Mouse (Mus musculus): ENCODE results near the gene Gm4353. TPM values are rescaled to one million over a fixed set of nuclear protein-coding genes. Genes with fewer than 3 reads are reported as not detected.
A peak's percentile ranks its signal among the peaks of the same experiment; 100 is the strongest.

The Gm4353 gene
- polyA plus RNA-seq, 1 experiment from 2014 or later: 1.0 TPM

DNA sequence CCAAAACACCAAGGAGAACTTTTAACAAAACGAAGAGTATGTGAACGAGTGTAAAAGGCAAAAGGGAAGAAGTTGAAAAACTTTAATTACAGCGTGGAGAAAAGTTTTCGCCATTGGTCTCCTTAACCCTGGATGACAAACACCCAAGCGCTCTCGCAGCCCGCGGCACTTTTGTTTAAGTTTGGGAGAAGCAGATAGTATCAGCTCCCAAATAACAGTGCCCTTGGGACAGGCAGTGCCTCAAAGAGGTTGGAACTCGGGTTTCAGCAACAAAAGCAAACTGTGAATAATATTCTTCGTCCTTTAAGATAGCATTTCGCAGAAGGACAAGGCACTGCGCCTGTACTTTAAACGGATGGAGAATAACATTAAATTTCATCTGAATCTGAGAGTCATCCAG, 46.4 kb downstream of the Gm4353 start:
- Histone ChIP-seq H3K4me3 (ENCODE audit: low read depth, low read length) (peak overlapping the region; percentile 27), H3K36me3 (ENCODE audit: control insufficient read depth, insufficient read depth, low read length) (no peaks in the 10 kb centered on the region), H3K9ac (ENCODE audit: low read depth, low read length) (no peak overlapping the region), H3K4me1 (ENCODE audit: control insufficient read depth, insufficient read depth, low read length) (peaks cover 33% of the 10 kb centered on the region), H3K4me2 (ENCODE audit: low read length) (peak overlapping the region; percentile 100), H3K9me3 (replicated peaks; ENCODE audit: control insufficient read depth, low read length, poor library complexity, severe bottlenecking) (no peaks in the 10 kb centered on the region), H3K27me3 (ENCODE audit: control insufficient read depth, insufficient read depth, low read depth, low read length) (peaks cover 29% of the 10 kb centered on the region), H3K27ac (ENCODE audit: low read length) (no peak overlapping the region)
- 4% methylated on average over 13 of the region's 13 CpGs for WGBS
- no peak for ATAC-seq

DNA sequence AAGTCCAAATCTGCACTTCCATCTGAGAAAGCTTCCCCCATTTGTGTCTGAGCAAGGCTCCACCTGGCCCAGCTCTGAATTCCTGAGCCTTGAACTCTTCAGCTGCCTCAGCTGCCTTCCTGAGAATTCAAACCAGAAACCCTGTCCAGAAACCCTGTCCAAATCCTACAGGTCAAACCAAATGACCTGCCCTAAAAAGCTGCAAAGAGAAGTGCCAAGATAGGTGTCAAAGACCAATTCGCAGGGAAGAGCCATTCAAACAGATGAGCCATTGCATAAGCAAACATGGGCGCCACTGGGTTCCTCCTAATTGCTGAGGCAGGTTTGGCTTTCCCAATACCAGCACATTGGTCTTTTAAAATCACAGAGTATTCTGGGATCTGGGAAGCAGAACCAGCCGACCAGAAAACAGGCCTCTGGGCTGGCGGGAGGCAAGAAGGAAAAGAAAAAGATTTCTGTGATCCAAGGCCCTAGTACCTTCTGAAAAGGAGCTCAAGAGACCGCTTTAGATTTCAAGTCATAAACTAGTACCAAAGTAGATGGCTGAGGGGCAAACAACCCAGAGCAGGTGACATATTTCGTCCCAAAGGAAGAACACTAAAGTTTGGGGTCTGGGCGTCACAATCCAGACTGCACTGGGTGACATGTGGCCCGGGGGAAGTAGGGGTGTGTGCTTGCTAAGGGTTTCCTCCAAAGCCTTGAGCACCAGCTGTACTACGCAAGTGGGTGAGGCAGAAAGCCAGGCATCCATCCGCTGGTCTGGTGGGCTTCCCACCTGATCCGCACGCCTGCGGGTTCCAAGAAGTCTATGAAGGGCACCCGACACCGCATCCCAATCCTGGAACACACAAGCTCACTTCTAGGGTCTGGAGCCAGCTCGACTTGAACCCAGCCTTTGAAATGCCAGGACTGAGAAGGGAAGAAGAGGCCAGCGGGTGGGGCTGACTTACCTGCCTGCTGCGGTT, 47.6 kb downstream of the Gm4353 start:
- WGBS: 37% methylated on average over 18 of the region's 18 CpGs
- peak overlapping the region; percentile 13 for H3K4me3 ChIP-seq (ENCODE audit: low read depth, low read length)
- H3K4me2 ChIP-seq (ENCODE audit: low read length): peak overlapping the region; percentile 23; the same call in 1 of the 2 replicates
- no peaks in the 10 kb centered on the region for H3K36me3 ChIP-seq (ENCODE audit: control insufficient read depth, insufficient read depth, low read length)
- H3K9me3 ChIP-seq (replicated peaks; ENCODE audit: control insufficient read depth, low read length, poor library complexity, severe bottlenecking): no peaks in the 10 kb centered on the region
- no peak for ATAC-seq
- no peak overlapping the region for H3K27ac ChIP-seq (ENCODE audit: low read length)
- H3K27me3 ChIP-seq (ENCODE audit: control insufficient read depth, insufficient read depth, low read depth, low read length): peaks cover 29% of the 10 kb centered on the region
- peaks cover 33% of the 10 kb centered on the region for H3K4me1 ChIP-seq (ENCODE audit: control insufficient read depth, insufficient read depth, low read length)
- no peak overlapping the region for H3K9ac ChIP-seq (ENCODE audit: low read depth, low read length)

DNA sequence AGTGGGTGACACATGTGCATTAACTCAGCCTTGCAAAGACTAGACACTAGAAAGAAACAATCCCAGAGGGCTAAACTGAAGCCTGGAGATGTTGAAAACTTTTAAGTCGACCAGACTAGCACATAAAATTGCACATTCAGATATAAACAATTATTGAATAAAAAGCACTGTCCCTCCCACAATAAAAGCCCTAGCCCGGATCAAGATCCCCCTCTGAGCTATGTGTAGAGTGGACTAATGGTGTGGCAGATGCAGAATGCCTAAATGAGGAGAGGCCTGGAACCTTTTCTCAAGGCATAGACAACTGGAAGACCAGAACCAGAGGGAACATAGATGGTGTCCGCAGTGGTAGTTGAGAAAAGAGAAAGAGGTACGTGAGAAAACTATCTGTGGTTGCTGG, 48.9 kb downstream of the Gm4353 start:
- Histone ChIP-seq H3K4me3 (ENCODE audit: low read depth, low read length) (no peak overlapping the region), H3K9me3 (replicated peaks; ENCODE audit: control insufficient read depth, low read length, poor library complexity, severe bottlenecking) (no peaks in the 10 kb centered on the region), H3K27me3 (ENCODE audit: control insufficient read depth, insufficient read depth, low read depth, low read length) (peaks cover 27% of the 10 kb centered on the region), H3K27ac (ENCODE audit: low read length) (no peak overlapping the region), H3K4me2 (ENCODE audit: low read length) (peak overlapping the region; percentile 5), H3K4me1 (ENCODE audit: control insufficient read depth, insufficient read depth, low read length) (peaks cover 42% of the 10 kb centered on the region), H3K36me3 (ENCODE audit: control insufficient read depth, insufficient read depth, low read length) (no peaks in the 10 kb centered on the region), H3K9ac (ENCODE audit: low read depth, low read length) (no peak overlapping the region)
- WGBS: 46% methylated on average over 4 of the region's 4 CpGs
- no peak for ATAC-seq

DNA sequence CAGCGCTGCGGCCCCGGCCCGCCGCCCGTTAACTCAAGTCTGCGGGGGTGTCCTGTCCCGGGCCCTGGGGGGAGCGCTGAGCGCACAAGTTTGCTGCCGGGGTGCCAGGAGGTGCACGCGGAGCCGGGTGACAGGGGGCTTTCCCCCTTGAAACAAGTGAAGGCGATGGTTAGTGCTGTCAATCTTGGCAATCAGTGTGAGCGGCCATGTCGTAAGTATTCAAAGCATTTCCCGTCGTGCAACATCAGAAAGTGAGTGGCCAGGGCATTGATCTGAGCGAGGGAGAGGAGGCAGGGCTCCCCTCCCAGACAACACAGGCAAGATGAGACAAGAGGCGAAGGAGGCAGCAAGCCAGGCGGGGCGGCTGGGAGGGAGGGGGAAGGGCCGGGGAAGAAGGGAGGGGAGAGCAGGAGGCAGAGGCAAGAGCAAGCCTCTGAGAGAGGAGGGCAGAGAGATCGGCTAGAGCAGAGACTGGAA, 50.1 kb downstream of the Gm4353 start:
- Histone ChIP-seq H3K4me3 (ENCODE audit: low read depth, low read length) (peak overlapping the region; percentile 53), H3K27me3 (ENCODE audit: control insufficient read depth, insufficient read depth, low read depth, low read length) (peaks cover 28% of the 10 kb centered on the region), H3K4me2 (ENCODE audit: low read length) (peak overlapping the region; percentile 96), H3K27ac (ENCODE audit: low read length) (peak overlapping the region; percentile 83), H3K36me3 (ENCODE audit: control insufficient read depth, insufficient read depth, low read length) (no peaks in the 10 kb centered on the region), H3K4me1 (ENCODE audit: control insufficient read depth, insufficient read depth, low read length) (peaks cover 36% of the 10 kb centered on the region), H3K9me3 (replicated peaks; ENCODE audit: control insufficient read depth, low read length, poor library complexity, severe bottlenecking) (no peaks in the 10 kb centered on the region), H3K9ac (ENCODE audit: low read depth, low read length) (peak overlapping the region; percentile 67)
- WGBS: under 1% methylated on average over 25 of the region's 25 CpGs
- peak; percentile 39; the same call in 1 of the 2 replicates for ATAC-seq

DNA sequence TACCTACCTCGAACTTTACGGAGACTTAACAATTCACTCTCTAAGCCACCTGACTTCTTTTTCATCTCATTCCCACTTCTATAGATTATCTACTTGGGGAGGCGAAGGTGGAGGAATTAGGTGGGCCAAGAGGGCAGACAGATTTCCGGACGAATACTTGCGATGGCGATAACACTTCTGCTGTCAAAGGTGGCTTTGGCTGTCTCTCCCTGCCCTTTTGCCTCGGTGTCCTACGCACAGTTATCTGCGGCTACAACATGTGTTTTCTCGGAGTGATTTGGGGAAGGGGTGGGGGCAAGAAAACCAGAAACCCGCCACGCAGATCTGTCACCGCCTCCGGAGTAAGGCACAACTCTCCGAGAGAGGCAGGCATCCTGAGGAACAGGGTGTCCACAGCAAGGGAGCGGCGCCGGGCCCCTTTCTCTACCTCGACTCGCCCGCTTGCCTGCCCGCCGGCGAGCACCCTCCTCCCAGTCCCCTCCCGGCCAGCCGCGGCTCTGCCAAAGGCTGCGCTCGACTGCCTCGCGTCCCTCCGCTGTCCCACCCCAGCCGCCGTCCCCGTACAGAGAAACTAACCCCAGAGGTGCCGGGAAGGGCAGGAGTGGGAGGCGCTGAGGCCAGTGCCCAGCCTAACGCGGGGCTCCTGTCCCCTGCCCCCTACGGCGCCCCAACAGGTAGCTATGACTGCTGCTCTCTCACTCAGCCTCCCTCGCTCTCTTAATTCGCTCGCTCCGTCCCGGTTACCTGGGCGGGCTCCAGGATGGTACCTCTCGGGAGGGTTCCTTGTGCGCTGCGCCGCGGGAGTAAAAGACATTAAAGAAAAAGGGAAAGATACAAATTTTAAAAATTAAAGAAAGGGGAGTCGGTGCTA, 50.8 kb downstream of the Gm4353 start:
- WGBS: under 1% methylated on average over 54 of the region's 54 CpGs
- H3K4me1 ChIP-seq (ENCODE audit: control insufficient read depth, insufficient read depth, low read length): peaks cover 32% of the 10 kb centered on the region
- peak; percentile 61 for ATAC-seq
- H3K27ac ChIP-seq (ENCODE audit: low read length): peak overlapping the region; percentile 83
- peak overlapping the region; percentile 96 for H3K4me2 ChIP-seq (ENCODE audit: low read length)
- H3K27me3 ChIP-seq (ENCODE audit: control insufficient read depth, insufficient read depth, low read depth, low read length): peaks cover 28% of the 10 kb centered on the region
- H3K9me3 ChIP-seq (replicated peaks; ENCODE audit: control insufficient read depth, low read length, poor library complexity, severe bottlenecking): no peaks in the 10 kb centered on the region
- H3K4me3 ChIP-seq (ENCODE audit: low read depth, low read length): peak overlapping the region; percentile 53
- H3K9ac ChIP-seq (ENCODE audit: low read depth, low read length): peak overlapping the region; percentile 67
- H3K36me3 ChIP-seq (ENCODE audit: control insufficient read depth, insufficient read depth, low read length): no peaks in the 10 kb centered on the region

Other genes starting within 250 kb of the Gm4353 start
- gene Sox6, start 45.8 kb downstream of the Gm4353 start, polyA plus RNA-seq (2015; fragmentation: Nextera tagmentation; extraction: Ambion mirVana): 47.2 and 50.9 TPM in 2 replicates
- 343 and 363 TPM in 2 replicates for gene 1110004F10Rik, start 45.2 kb downstream of the Gm4353 start, polyA plus RNA-seq (2015; fragmentation: Nextera tagmentation; extraction: Ambion mirVana)
- gene Plekha7, start 223.7 kb upstream of the Gm4353 start, polyA plus RNA-seq (2015; fragmentation: Nextera tagmentation; extraction: Ambion mirVana): 10.1 and 12.8 TPM in 2 replicates
- 426 and 439 TPM in 2 replicates for gene Rps13, start 249.6 kb upstream of the Gm4353 start, polyA plus RNA-seq (2015; fragmentation: Nextera tagmentation; extraction: Ambion mirVana)

All from midbrain, embryonic 16.5 days (tissue).